Mouse (Mus musculus): ENCODE results near the gene Epha4. TPM values are rescaled to one million over a fixed set of nuclear protein-coding genes. Genes with fewer than 3 reads are reported as not detected.
A peak's percentile ranks its signal among the peaks of the same experiment; 100 is the strongest.

The Epha4 gene
- polyA plus RNA-seq, 1 experiment from 2014 or later: 93.3 TPM

- WGBS: 31% methylated on average over 8 of the region's 8 CpGs
- H3K9ac ChIP-seq (replicated peaks): no peak overlapping the region
- peak; percentile 67 for ATAC-seq (replicated peaks)
- peaks cover 21% of the 10 kb centered on the region for H3K4me1 ChIP-seq
- H3K4me3 ChIP-seq: no peak overlapping the region
- H3K4me2 ChIP-seq (replicated peaks): no peak overlapping the region
- H3K27me3 ChIP-seq: no peaks in the 10 kb centered on the region
- no peaks in the 10 kb centered on the region for H3K9me3 ChIP-seq
- peaks cover 25% of the 10 kb centered on the region for H3K36me3 ChIP-seq
- peak overlapping the region; percentile 36; the same call in 1 of the 2 replicates for H3K27ac ChIP-seq (replicated peaks)
These were observed 137.3 kb downstream of the Epha4 start for GRCm38 (mm10) chr1:77377550-77377980.

- Histone ChIP-seq H3K9ac (replicated peaks) (no peak overlapping the region), H3K4me3 (no peak overlapping the region), H3K9me3 (no peaks in the 10 kb centered on the region), H3K27me3 (no peaks in the 10 kb centered on the region), H3K27ac (replicated peaks) (no peak overlapping the region), H3K4me1 (peaks cover 12% of the 10 kb centered on the region), H3K36me3 (peaks cover 35% of the 10 kb centered on the region), H3K4me2 (replicated peaks) (no peak overlapping the region)
- 56% methylated on average over 5 of the region's 5 CpGs for WGBS
- ATAC-seq (replicated peaks): no peak; the same call in 1 of the 2 replicates
These were observed 140.8 kb downstream of the Epha4 start for GRCm38 (mm10) chr1:77374054-77374453.

- H3K4me3 ChIP-seq: no peak overlapping the region
- H3K4me1 ChIP-seq: no peaks in the 10 kb centered on the region
- no peak for ATAC-seq (replicated peaks)
- no peak overlapping the region for H3K4me2 ChIP-seq (replicated peaks)
- WGBS: 56% methylated on average over 7 of the region's 7 CpGs
- no peaks in the 10 kb centered on the region for H3K9me3 ChIP-seq
- H3K9ac ChIP-seq (replicated peaks): no peak overlapping the region
- no peaks in the 10 kb centered on the region for H3K27me3 ChIP-seq
- no peak overlapping the region for H3K27ac ChIP-seq (replicated peaks)
- peaks cover 41% of the 10 kb centered on the region for H3K36me3 ChIP-seq
These were observed 144.0 kb downstream of the Epha4 start for GRCm38 (mm10) chr1:77370921-77371320.

- 84% methylated on average over 18 of the region's 18 CpGs for WGBS
- Histone ChIP-seq H3K36me3 (peaks cover 38% of the 10 kb centered on the region), H3K27ac (replicated peaks) (no peak overlapping the region), H3K4me2 (replicated peaks) (no peak overlapping the region), H3K4me3 (no peak overlapping the region), H3K27me3 (no peaks in the 10 kb centered on the region), H3K9ac (replicated peaks) (no peak overlapping the region), H3K9me3 (no peaks in the 10 kb centered on the region), H3K4me1 (no peaks in the 10 kb centered on the region)
- no peak for ATAC-seq (replicated peaks)
These were observed 145.5 kb downstream of the Epha4 start for GRCm38 (mm10) chr1:77369255-77369837.

- Histone ChIP-seq H3K4me1 (0 out of 2 replicates have a peak, but pooled peaks cover 7% of the 10 kb centered on the region), H3K27ac (replicated peaks) (no peak overlapping the region), H3K27me3 (no peaks in the 10 kb centered on the region), H3K4me2 (replicated peaks) (no peak overlapping the region), H3K36me3 (peaks cover 18% of the 10 kb centered on the region), H3K4me3 (no peak overlapping the region), H3K9me3 (no peaks in the 10 kb centered on the region), H3K9ac (replicated peaks) (no peak overlapping the region)
- WGBS: 82% methylated on average over 3 of the region's 3 CpGs
- no peak for ATAC-seq (replicated peaks)
These were observed 149.0 kb downstream of the Epha4 start for GRCm38 (mm10) chr1:77365850-77366249.

GRCm38 (mm10) chr1:77364596-77364995, 150.3 kb downstream of the Epha4 start:
- 0 out of 2 replicates have a peak, but pooled peaks cover 7% of the 10 kb centered on the region for H3K4me1 ChIP-seq
- H3K27ac ChIP-seq (replicated peaks): no peak overlapping the region
- no peak overlapping the region for H3K4me3 ChIP-seq
- no peaks in the 10 kb centered on the region for H3K9me3 ChIP-seq
- H3K36me3 ChIP-seq: peaks cover 15% of the 10 kb centered on the region
- H3K4me2 ChIP-seq (replicated peaks): no peak overlapping the region
- ATAC-seq (replicated peaks): no peak
- no peak overlapping the region for H3K9ac ChIP-seq (replicated peaks)
- 79% methylated on average over 3 of the region's 3 CpGs for WGBS
- no peaks in the 10 kb centered on the region for H3K27me3 ChIP-seq

GRCm38 (mm10) chr1:77363848-77364247, 151.0 kb downstream of the Epha4 start:
- no peak overlapping the region for H3K4me2 ChIP-seq (replicated peaks)
- ATAC-seq (replicated peaks): no peak
- 0 out of 2 replicates have a peak, but pooled peaks cover 7% of the 10 kb centered on the region for H3K4me1 ChIP-seq
- no peaks in the 10 kb centered on the region for H3K9me3 ChIP-seq
- H3K27me3 ChIP-seq: no peaks in the 10 kb centered on the region
- 88% methylated on average over 1 of the region's 1 CpGs for WGBS
- peaks cover 8% of the 10 kb centered on the region for H3K36me3 ChIP-seq
- H3K9ac ChIP-seq (replicated peaks): no peak overlapping the region
- no peak overlapping the region for H3K4me3 ChIP-seq
- no peak overlapping the region for H3K27ac ChIP-seq (replicated peaks)

- Histone ChIP-seq H3K27me3 (no peaks in the 10 kb centered on the region), H3K4me1 (no peaks in the 10 kb centered on the region), H3K9me3 (no peaks in the 10 kb centered on the region), H3K27ac (replicated peaks) (peak overlapping the region; percentile 28; the same call in 1 of the 2 replicates), H3K4me3 (no peak overlapping the region), H3K4me2 (replicated peaks) (no peak overlapping the region), H3K9ac (replicated peaks) (no peak overlapping the region), H3K36me3 (no peaks in the 10 kb centered on the region)
- 75% methylated on average over 4 of the region's 4 CpGs for WGBS
- ATAC-seq (replicated peaks): no peak; the same call in 1 of the 2 replicates
These were observed 168.4 kb downstream of the Epha4 start for GRCm38 (mm10) chr1:77346459-77346858.

- no peak overlapping the region for H3K4me3 ChIP-seq
- H3K36me3 ChIP-seq: no peaks in the 10 kb centered on the region
- H3K9ac ChIP-seq (replicated peaks): no peak overlapping the region
- no peaks in the 10 kb centered on the region for H3K27me3 ChIP-seq
- ATAC-seq (replicated peaks): no peak
- H3K4me2 ChIP-seq (replicated peaks): no peak overlapping the region
- no peak overlapping the region for H3K27ac ChIP-seq (replicated peaks)
- H3K4me1 ChIP-seq: no peaks in the 10 kb centered on the region
- WGBS: 87% methylated on average over 4 of the region's 4 CpGs
- no peaks in the 10 kb centered on the region for H3K9me3 ChIP-seq
These were observed 171.1 kb downstream of the Epha4 start for GRCm38 (mm10) chr1:77343792-77344191.

GRCm38 (mm10) chr1:77339701-77340100, 175.2 kb downstream of the Epha4 start:
- peaks cover 4% of the 10 kb centered on the region; the same call in 1 of the 2 replicates for H3K4me1 ChIP-seq
- no peak overlapping the region for H3K4me2 ChIP-seq (replicated peaks)
- ATAC-seq (replicated peaks): no peak
- no peak overlapping the region for H3K27ac ChIP-seq (replicated peaks)
- WGBS: 84% methylated on average over 5 of the region's 5 CpGs
- no peak overlapping the region for H3K4me3 ChIP-seq
- H3K9me3 ChIP-seq: no peaks in the 10 kb centered on the region
- H3K36me3 ChIP-seq: no peaks in the 10 kb centered on the region
- no peaks in the 10 kb centered on the region for H3K27me3 ChIP-seq
- H3K9ac ChIP-seq (replicated peaks): no peak overlapping the region

GRCm38 (mm10) chr1:77338346-77338745, 176.5 kb downstream of the Epha4 start:
- H3K4me2 ChIP-seq (replicated peaks): no peak overlapping the region
- H3K27me3 ChIP-seq: no peaks in the 10 kb centered on the region
- no peak for ATAC-seq (replicated peaks)
- WGBS: 56% methylated on average over 6 of the region's 6 CpGs
- H3K9ac ChIP-seq (replicated peaks): no peak overlapping the region
- no peak overlapping the region for H3K4me3 ChIP-seq
- H3K36me3 ChIP-seq: no peaks in the 10 kb centered on the region
- no peaks in the 10 kb centered on the region for H3K9me3 ChIP-seq
- peaks cover 4% of the 10 kb centered on the region; the same call in 1 of the 2 replicates for H3K4me1 ChIP-seq
- no peak overlapping the region for H3K27ac ChIP-seq (replicated peaks)

- Histone ChIP-seq H3K4me3 (no peak overlapping the region), H3K36me3 (no peaks in the 10 kb centered on the region), H3K4me1 (peaks cover 4% of the 10 kb centered on the region; the same call in 1 of the 2 replicates), H3K9me3 (no peaks in the 10 kb centered on the region), H3K27me3 (no peaks in the 10 kb centered on the region), H3K9ac (replicated peaks) (no peak overlapping the region), H3K4me2 (replicated peaks) (no peak overlapping the region), H3K27ac (replicated peaks) (no peak overlapping the region)
- no peak for ATAC-seq (replicated peaks)
- WGBS: 92% methylated on average over 7 of the region's 7 CpGs
These were observed 178.0 kb downstream of the Epha4 start for GRCm38 (mm10) chr1:77336937-77337336.

Data from forebrain, embryonic 15.5 days (tissue).